Mouse (Mus musculus) lung, embryonic 15.5 days (tissue): ENCODE data around the gene Egf. TPM values are rescaled to one million over a fixed set of nuclear protein-coding genes. Genes with fewer than 3 reads are reported as not detected.

ENCODE experiments used
- ATAC-seq: fragments of 200-750 bp; cut with Nextera tagmentation; 2 replicates; pipeline ENCODE4 v1.8.0; 2017; ENCODE audit warnings: moderate number of reproducible peaks, borderline replicate concordance; ENCODE audit not compliant: low FRiP score, low TSS enrichment; ENCODE audit errors: extremely low read depth
- H3K27ac ChIP-seq: fragments of 300-500 bp; sonication (generic); 2 replicates; pipeline ENCODE4 v1.5.1; 2015; ENCODE audit warnings: moderate library complexity, mild to moderate bottlenecking, inconsistent platforms
- H3K27me3 ChIP-seq: fragments of 300-500 bp; sonication (generic); 2 replicates; pipeline ENCODE4 v1.6.1; 2015; ENCODE audit warnings: inconsistent platforms
- H3K36me3 ChIP-seq: fragments of 300-500 bp; sonication (generic); 2 replicates; pipeline ENCODE4 v1.6.1; 2015; ENCODE audit warnings: inconsistent platforms
- H3K4me1 ChIP-seq: fragments of 300-500 bp; sonication (generic); 2 replicates; pipeline ENCODE4 v1.6.1; 2015; ENCODE audit warnings: inconsistent platforms
- H3K4me2 ChIP-seq: fragments of 300-500 bp; sonication (generic); 2 replicates; pipeline ENCODE4 v1.6.1; 2015; ENCODE audit warnings: inconsistent platforms, mild to moderate bottlenecking, moderate library complexity
- H3K4me3 ChIP-seq: fragments of 300-500 bp; sonication (generic); 2 replicates; pipeline ENCODE4 v1.5.1; 2015; ENCODE audit warnings: mild to moderate bottlenecking, inconsistent platforms
- H3K9ac ChIP-seq: fragments of 300-500 bp; sonication (generic); 2 replicates; pipeline ENCODE4 v1.6.1; 2015; ENCODE audit warnings: inconsistent platforms
- H3K9me3 ChIP-seq: fragments of 300-500 bp; sonication (generic); 2 replicates; pipeline ENCODE4 v1.6.1; 2016; ENCODE audit warnings: inconsistent platforms
- WGBS: fragments of 180-500 bp; shearing (Covaris S2); methylation state at CpG from one replicate; pipeline ENCODE4 v1.1.7; 2015; 5-methylcytosine and 5-hydroxymethylcytosine counted together
- polyA plus RNA-seq: library from polyadenylated mRNA; unstranded; fragments of >200 nt; fragmentation: Nextera tagmentation; extraction: Ambion mirVana; gene quantifications from 2 replicates; pipeline ENCODE4 v1.2.1, GENCODE M21; 2015

Egf gene
- polyA plus RNA-seq, 1 experiment from 2014 or later = 1.3 TPM

DNA sequence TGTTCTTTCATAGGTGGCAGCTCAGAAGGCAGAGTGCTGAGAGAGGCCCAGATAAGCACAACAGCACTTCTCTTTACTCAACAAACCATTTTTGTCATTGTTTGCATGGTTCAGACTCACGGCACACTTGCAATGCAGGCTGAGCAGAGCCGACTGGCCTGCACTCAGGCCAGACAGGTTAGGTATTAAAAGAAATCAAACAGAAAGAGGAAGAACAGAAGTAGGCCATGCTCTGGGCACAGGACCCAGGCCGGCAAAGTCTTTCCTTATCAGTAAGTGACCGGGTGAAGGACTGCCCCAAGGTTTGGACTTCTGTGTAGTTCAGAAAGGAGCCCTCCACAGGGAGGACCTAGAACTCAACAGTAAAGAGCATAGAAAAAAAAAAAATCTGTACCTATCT is 73.3 kb downstream of the Egf start:
- H3K4me3 ChIP-seq = no peak overlapping the region
- no peaks in the 10 kb centered on the region for H3K36me3 ChIP-seq
- no peak overlapping the region for H3K9ac ChIP-seq
- H3K27ac ChIP-seq = no peak overlapping the region
- H3K4me2 ChIP-seq = no peak overlapping the region
- no peaks in the 10 kb centered on the region for H3K9me3 ChIP-seq
- WGBS = 54% methylated on average over 4 of the region's 4 CpGs
- H3K4me1 ChIP-seq = peaks cover 7% of the 10 kb centered on the region; the same call in 1 of the 2 replicates
- no peaks in the 10 kb centered on the region for H3K27me3 ChIP-seq
- ATAC-seq = 0 out of 2 replicates have a peak, but pooled peaks have one; percentile 19

DNA sequence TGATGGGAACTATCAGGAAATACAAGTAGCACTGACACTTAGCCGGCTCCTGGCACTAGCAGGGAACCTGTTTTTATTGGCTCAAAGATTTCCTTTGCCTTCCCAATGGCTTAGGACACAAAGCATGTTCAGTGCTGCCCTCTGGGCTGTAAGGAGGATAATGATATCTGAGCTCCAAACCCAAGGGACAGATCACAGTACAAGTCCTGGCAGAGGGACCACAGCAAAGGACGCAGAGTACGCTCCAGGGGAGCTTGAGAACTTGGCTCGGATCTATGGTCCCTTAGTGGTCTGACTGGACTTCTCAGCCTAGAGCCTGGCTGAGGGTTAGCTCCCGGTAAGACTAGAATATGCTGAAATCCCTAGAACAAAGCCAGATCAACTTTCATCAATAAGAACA is 74.9 kb downstream of the Egf start:
- Histone ChIP-seq H3K9me3 (no peaks in the 10 kb centered on the region), H3K4me3 (no peak overlapping the region), H3K27me3 (no peaks in the 10 kb centered on the region), H3K4me1 (peaks cover 7% of the 10 kb centered on the region; the same call in 1 of the 2 replicates), H3K4me2 (no peak overlapping the region), H3K36me3 (no peaks in the 10 kb centered on the region), H3K27ac (no peak overlapping the region), H3K9ac (no peak overlapping the region)
- no peak; the same call in 1 of the 2 replicates for ATAC-seq
- WGBS = 69% methylated on average over 5 of the region's 5 CpGs

DNA sequence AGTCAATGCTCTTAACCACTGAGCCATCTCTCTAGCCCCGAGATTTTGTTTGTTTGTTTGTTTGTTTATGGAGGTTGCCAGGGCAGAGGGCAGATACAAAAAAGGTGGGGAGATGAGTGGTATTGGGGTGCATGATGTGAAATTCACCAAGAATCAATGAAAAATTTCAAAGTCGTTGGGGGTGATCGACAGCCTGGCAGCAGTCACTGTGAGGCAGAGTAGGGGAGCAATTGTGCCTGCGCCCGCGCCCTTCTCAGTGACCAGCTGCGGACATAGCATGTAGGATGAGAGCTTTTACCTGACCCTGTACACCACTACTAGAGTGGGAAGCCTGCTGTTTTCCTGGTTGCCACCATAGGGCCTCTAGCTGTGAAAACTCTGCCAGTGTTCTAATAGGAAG is 79.2 kb downstream of the Egf start:
- no peak overlapping the region for H3K4me3 ChIP-seq
- no peaks in the 10 kb centered on the region for H3K36me3 ChIP-seq
- no peak for ATAC-seq
- WGBS = 89% methylated on average over 7 of the region's 7 CpGs
- no peak overlapping the region for H3K27ac ChIP-seq
- H3K4me2 ChIP-seq = no peak overlapping the region
- H3K9me3 ChIP-seq = no peaks in the 10 kb centered on the region
- no peak overlapping the region for H3K9ac ChIP-seq
- no peaks in the 10 kb centered on the region for H3K4me1 ChIP-seq
- no peaks in the 10 kb centered on the region for H3K27me3 ChIP-seq

DNA sequence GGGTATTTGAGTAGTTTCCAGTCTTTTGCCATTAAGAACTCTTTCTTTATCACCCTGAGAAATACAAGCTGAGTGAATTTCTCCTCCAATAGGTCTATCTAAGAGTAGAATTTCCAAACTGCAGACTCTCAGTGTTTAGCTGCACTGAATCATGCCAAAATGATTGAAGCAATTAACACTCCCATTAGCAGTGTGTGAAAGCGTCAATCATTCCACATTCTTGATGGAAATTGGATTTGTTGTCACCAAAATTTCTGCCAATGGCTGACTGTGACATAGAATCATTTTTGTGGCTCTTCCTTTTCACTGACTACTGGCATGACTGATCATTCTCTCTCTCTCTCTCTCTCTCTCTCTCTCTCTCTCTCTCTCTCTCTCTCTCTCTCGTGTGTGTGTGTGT is 91.2 kb downstream of the Egf start:
- H3K27me3 ChIP-seq = no peaks in the 10 kb centered on the region
- H3K4me3 ChIP-seq = no peak overlapping the region
- no peak overlapping the region for H3K4me2 ChIP-seq
- 67% methylated on average over 2 of the region's 2 CpGs for WGBS
- no peaks in the 10 kb centered on the region for H3K36me3 ChIP-seq
- H3K9me3 ChIP-seq = no peaks in the 10 kb centered on the region
- H3K4me1 ChIP-seq = no peaks in the 10 kb centered on the region
- H3K27ac ChIP-seq = no peak overlapping the region
- H3K9ac ChIP-seq = no peak overlapping the region
- no peak for ATAC-seq

DNA sequence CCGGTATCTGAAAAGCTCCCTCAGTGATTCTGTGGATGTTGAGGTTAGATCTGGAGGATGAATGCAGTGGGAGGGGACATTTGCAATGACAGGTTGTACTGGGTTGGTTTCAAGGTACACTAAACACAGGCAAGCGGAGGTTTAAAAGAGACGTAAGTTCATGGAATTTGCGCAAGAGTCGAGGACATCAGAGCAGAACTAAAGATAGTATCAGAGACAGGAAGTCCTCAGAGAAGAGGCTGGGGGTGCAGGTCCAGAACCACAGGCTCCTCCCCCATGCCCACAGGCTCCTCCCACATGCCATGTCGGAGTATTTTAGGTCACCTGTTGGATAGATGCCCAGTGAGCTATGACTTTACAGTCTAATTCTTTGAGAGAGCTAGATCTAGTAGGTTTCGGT is 96.3 kb downstream of the Egf start:
- Histone ChIP-seq H3K4me1 (no peaks in the 10 kb centered on the region), H3K9ac (no peak overlapping the region), H3K27me3 (0 out of 2 replicates have a peak, but pooled peaks cover 4% of the 10 kb centered on the region), H3K27ac (no peak overlapping the region), H3K4me3 (no peak overlapping the region), H3K4me2 (no peak overlapping the region), H3K9me3 (no peaks in the 10 kb centered on the region), H3K36me3 (no peaks in the 10 kb centered on the region)
- 85% methylated on average over 7 of the region's 7 CpGs for WGBS
- ATAC-seq = no peak

DNA sequence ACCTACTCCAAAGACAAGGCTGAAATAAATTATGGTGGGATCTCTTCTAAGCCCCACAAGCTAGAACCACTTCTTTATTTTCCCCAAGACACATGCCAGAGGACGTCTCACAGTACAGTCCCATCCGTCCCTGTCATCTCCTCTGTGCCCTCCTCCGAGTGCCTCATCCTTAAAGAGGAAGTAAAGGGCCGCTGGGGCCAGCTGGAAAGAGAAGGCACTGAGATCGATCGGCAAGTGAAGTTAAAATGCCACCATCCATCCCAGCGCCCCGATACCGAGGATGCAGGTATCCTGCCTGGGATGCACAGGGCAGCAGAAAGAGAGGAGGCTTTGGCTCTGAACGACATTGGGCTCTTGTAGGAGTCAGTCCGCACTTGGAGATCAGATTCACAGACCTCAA is 97.3 kb downstream of the Egf start:
- Histone ChIP-seq H3K9me3 (no peaks in the 10 kb centered on the region), H3K4me3 (no peak overlapping the region), H3K4me2 (no peak overlapping the region), H3K9ac (no peak overlapping the region), H3K27ac (no peak overlapping the region), H3K36me3 (no peaks in the 10 kb centered on the region), H3K4me1 (no peaks in the 10 kb centered on the region), H3K27me3 (0 out of 2 replicates have a peak, but pooled peaks cover 4% of the 10 kb centered on the region)
- no peak for ATAC-seq
- 75% methylated on average over 11 of the region's 11 CpGs for WGBS

DNA sequence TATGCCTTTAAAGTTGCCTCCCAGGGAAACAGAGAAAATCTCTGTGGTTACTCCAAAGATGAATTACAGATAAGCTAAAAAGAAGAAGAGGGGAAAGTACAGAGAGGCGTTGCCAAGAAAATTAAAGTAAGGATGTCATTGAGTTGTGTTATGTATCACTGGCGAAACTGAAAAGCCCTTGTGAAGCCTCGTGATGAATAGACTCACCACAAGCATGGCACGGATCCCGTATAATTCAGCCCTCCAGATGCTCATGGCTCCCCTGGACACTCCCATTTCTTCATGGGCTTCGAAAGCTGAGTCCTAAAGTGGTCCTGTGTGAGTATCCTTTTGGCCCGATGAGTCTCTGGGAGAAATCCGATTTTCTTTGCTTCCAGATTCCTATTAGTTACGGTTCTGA is 97.9 kb downstream of the Egf start:
- no peaks in the 10 kb centered on the region for H3K9me3 ChIP-seq
- H3K4me1 ChIP-seq = no peaks in the 10 kb centered on the region
- no peaks in the 10 kb centered on the region for H3K36me3 ChIP-seq
- no peak overlapping the region for H3K4me2 ChIP-seq
- H3K9ac ChIP-seq = no peak overlapping the region
- no peak for ATAC-seq
- H3K27ac ChIP-seq = no peak overlapping the region
- no peak overlapping the region for H3K4me3 ChIP-seq
- WGBS = 74% methylated on average over 9 of the region's 9 CpGs
- H3K27me3 ChIP-seq = 0 out of 2 replicates have a peak, but pooled peaks cover 4% of the 10 kb centered on the region

DNA sequence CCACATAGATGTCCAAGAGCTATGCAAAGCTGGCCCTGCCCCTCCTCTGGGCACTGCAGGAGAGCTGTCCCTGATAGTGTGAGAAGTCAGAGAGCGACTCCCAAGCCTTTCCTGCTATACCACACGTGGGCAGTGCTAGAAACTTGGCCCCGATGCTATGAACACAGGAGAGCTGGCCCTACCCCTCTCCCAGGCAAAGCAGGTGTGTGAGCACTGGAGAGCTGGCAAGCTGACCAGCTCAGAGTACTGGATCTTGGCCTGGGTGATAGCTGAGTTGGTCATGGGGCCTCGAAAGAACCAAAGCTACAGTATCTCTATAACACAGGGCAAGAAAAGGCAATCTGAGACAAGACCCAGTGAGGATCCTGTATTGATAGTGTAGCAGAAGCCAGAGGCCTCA is 98.6 kb downstream of the Egf start:
- no peak overlapping the region for H3K4me3 ChIP-seq
- H3K27ac ChIP-seq = no peak overlapping the region
- H3K4me2 ChIP-seq = no peak overlapping the region
- no peaks in the 10 kb centered on the region for H3K36me3 ChIP-seq
- no peaks in the 10 kb centered on the region for H3K9me3 ChIP-seq
- no peak overlapping the region for H3K9ac ChIP-seq
- H3K27me3 ChIP-seq = 0 out of 2 replicates have a peak, but pooled peaks cover 4% of the 10 kb centered on the region
- 78% methylated on average over 4 of the region's 4 CpGs for WGBS
- ATAC-seq = 0 out of 2 replicates have a peak, but pooled peaks have one; percentile 27
- H3K4me1 ChIP-seq = no peaks in the 10 kb centered on the region

DNA sequence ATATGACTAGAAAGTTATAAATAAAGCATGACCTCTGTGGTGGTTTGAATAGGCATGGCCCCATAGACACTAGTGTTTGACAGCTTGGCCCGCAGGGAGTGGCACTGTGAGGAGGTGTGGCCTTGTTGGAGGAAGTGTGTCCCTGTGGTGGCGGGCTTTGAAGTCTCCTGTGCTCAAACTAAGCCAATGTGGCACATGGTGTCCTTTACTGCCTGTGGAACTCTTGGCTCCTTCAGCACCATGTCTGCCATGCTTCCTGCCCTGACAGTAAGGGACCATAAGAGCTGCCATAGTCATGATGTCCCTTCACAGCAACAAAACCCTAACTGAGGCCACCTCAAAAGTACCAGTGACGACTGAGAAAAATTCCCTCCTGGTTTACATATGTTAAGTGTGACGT is 102.6 kb downstream of the Egf start:
- no peak overlapping the region for H3K27ac ChIP-seq
- 0 out of 2 replicates have a peak, but pooled peaks cover 3% of the 10 kb centered on the region for H3K27me3 ChIP-seq
- no peak for ATAC-seq
- H3K4me1 ChIP-seq = peaks cover 15% of the 10 kb centered on the region; the same call in 1 of the 2 replicates
- H3K4me2 ChIP-seq = no peak overlapping the region
- no peak overlapping the region for H3K4me3 ChIP-seq
- H3K9ac ChIP-seq = no peak overlapping the region
- no peaks in the 10 kb centered on the region for H3K36me3 ChIP-seq
- H3K9me3 ChIP-seq = no peaks in the 10 kb centered on the region
- WGBS = 78% methylated on average over 4 of the region's 4 CpGs

DNA sequence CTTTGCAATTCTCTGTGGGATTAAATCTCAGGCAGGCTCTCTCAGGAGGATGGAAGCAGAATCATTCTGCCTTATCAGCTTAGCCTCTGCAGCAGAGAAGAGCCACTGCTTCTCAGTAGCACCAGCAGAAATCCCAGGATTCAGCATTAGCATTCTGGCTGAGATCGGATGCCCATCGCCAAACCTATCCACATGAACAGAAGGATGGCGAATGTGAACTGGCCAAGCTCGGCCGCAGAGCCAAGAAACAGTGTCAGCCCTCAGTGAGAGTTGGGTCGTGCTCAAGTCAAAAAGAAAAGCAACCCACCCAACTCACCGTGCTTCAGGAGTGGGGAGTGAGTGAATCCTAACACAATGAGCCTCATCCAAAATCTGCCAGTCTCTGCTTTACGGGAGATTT is 103.4 kb downstream of the Egf start:
- Histone ChIP-seq H3K4me2 (no peak overlapping the region), H3K4me1 (peaks cover 17% of the 10 kb centered on the region), H3K9ac (no peak overlapping the region), H3K4me3 (no peak overlapping the region), H3K27ac (no peak overlapping the region), H3K27me3 (no peaks in the 10 kb centered on the region), H3K9me3 (no peaks in the 10 kb centered on the region), H3K36me3 (no peaks in the 10 kb centered on the region)
- 90% methylated on average over 8 of the region's 8 CpGs for WGBS
- no peak for ATAC-seq

DNA sequence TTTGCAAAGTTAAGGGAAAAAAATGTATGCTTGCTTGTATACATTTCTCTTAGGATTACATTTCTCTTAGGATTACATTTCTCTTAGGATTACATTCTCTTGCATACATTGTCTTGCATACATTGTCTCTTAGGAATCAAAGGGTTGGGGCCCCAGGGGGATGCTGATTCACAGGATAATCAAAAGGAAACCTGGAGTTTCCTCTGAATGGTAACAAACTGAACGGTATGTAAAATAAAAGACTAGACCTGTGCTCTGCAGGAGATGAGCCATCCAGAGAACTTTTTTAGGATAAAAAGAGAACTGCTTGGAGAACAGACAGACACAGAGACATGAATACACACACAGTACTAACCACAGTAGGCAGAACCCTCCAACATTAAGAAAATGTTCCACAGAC is 104.2 kb downstream of the Egf start:
- no peak overlapping the region for H3K27ac ChIP-seq
- peaks cover 26% of the 10 kb centered on the region for H3K4me1 ChIP-seq
- WGBS = 51% methylated on average over 1 of the region's 1 CpGs
- H3K9ac ChIP-seq = no peak overlapping the region
- no peak for ATAC-seq
- no peak overlapping the region for H3K4me2 ChIP-seq
- no peaks in the 10 kb centered on the region for H3K27me3 ChIP-seq
- H3K9me3 ChIP-seq = no peaks in the 10 kb centered on the region
- no peak overlapping the region for H3K4me3 ChIP-seq
- H3K36me3 ChIP-seq = no peaks in the 10 kb centered on the region

DNA sequence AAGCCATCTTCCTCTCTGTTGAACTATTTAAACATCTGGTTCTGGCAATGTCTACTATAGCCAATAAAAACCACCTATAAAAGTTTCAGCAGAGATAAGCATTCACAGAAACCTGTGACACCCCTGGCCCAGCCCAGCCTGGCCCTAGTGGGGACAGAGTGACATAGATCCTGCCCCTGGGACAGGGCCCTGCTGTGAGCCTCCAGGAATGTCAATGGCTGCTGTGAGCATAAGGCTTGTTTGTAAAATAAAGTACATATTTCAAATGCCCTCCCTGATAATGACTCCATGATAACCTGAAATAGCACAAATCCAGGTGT is 104.9 kb downstream of the Egf start:
- no peak overlapping the region for H3K27ac ChIP-seq
- no peaks in the 10 kb centered on the region for H3K27me3 ChIP-seq
- H3K4me3 ChIP-seq = no peak overlapping the region
- H3K4me1 ChIP-seq = peaks cover 30% of the 10 kb centered on the region
- no peaks in the 10 kb centered on the region for H3K9me3 ChIP-seq
- ATAC-seq = no peak
- no peaks in the 10 kb centered on the region for H3K36me3 ChIP-seq
- H3K9ac ChIP-seq = no peak overlapping the region
- no peak overlapping the region for H3K4me2 ChIP-seq

DNA sequence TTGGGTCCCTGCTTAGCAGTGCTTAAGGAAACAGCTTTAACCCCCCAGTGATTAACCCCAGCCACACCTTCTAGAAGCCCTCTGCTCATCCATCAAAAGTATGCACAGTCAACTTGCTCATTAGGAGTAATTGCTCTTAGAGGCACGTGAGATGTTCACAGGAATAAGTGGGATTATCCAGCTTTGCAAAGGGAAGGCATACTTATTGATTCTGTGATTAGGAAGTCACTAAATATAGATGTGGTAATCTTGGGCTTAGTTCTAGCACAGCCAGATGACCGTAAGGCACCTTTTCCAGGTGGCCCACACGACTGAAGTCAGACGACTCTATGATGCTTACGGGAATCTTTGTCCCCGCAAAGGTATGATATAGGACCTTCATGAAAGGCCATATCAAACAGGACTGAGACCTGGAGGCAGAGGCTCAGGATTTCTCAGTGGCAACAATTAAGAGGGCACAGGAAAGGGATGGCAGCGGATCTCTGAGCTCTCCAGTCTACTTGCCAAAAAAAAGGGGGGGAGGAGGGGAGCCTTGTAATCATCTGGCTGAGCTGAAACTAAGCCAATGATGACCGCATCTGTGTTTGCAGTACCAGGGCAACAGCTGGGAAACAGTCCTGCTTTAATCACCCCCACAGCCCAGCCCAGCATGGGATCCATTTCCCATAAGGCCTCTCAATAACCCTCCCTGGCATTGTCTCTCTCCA is 105.4 kb downstream of the Egf start:
- Histone ChIP-seq H3K36me3 (no peaks in the 10 kb centered on the region), H3K9ac (no peak overlapping the region), H3K4me2 (no peak overlapping the region), H3K9me3 (no peaks in the 10 kb centered on the region), H3K4me1 (peaks cover 30% of the 10 kb centered on the region), H3K4me3 (no peak overlapping the region), H3K27me3 (no peaks in the 10 kb centered on the region), H3K27ac (no peak overlapping the region)
- no peak for ATAC-seq
- WGBS = 74% methylated on average over 8 of the region's 8 CpGs
